Mouse (Mus musculus) MEL (cell line): Measurements from ENCODE around the gene Leng8. TPM values are rescaled to one million over a fixed set of nuclear protein-coding genes. Genes with fewer than 3 reads are reported as not detected.

Source experiments
- DNase-seq: peaks from one replicate; pipeline ENCODE4 v3.0.0; 2011; ENCODE audit warnings: low read depth, low spot score
- H3K27ac ChIP-seq: 2 replicates; pipeline ENCODE4 v1.5.1; 2012; ENCODE audit warnings: low read depth, mild to moderate bottlenecking, control low read depth, low read length, moderate library complexity; ENCODE audit not compliant: control insufficient read depth
- H3K27me3 ChIP-seq, 2 experiments: fragments of 150-350 bp in 1 of 2; sonication (generic) in 1 of 2; 2 replicates each; pipeline ENCODE4 v1.6.1; 2012; ENCODE audit warnings: low read length in 2 of 2, mild to moderate bottlenecking in 2 of 2, improper control_type of control experiment in 1 of 2, moderate library complexity in 1 of 2; ENCODE audit not compliant: insufficient read depth in 2 of 2, control insufficient read depth in 1 of 2
- H3K36me3 ChIP-seq, 2 experiments: 2 replicates each; pipeline ENCODE4 v1.6.1; 2012 to 2014; ENCODE audit warnings: low read length in 2 of 2, improper control_type of control experiment in 1 of 2, inconsistent platforms in 1 of 2, mild to moderate bottlenecking in 1 of 2; ENCODE audit not compliant: insufficient read depth in 2 of 2, control insufficient read depth in 1 of 2
- H3K4me1 ChIP-seq, 2 experiments: fragments of 150-350 bp in 1 of 2; sonication (generic) in 1 of 2; 2 replicates each; pipeline ENCODE4 v1.6.1; 2012; ENCODE audit warnings: low read length in 2 of 2, improper control_type of control experiment in 1 of 2, mild to moderate bottlenecking in 1 of 2; ENCODE audit not compliant: insufficient read depth in 2 of 2, control insufficient read depth in 1 of 2
- H3K4me3 ChIP-seq, 2 experiments: fragments of 150-350 bp in 1 of 2; sonication (generic) in 1 of 2; 2 replicates each; pipeline ENCODE4 v1.5.1; 2012; ENCODE audit warnings: low read depth in 2 of 2, low read length in 2 of 2, mild to moderate bottlenecking in 2 of 2, moderate library complexity in 2 of 2, control low read depth in 1 of 2, improper control_type of control experiment in 1 of 2; ENCODE audit not compliant: control insufficient read depth in 1 of 2, insufficient read depth in 1 of 2
- H3K79me2 ChIP-seq: 2 replicates; pipeline ENCODE4 v1.6.1; 2012; ENCODE audit warnings: mild to moderate bottlenecking, low read length, moderate library complexity; ENCODE audit not compliant: control insufficient read depth, poor library complexity, insufficient read depth
- H3K9ac ChIP-seq: 2 replicates; pipeline ENCODE4 v1.6.1; 2012; ENCODE audit warnings: low read depth, mild to moderate bottlenecking, control low read depth, low read length, moderate library complexity; ENCODE audit not compliant: control insufficient read depth, poor library complexity, severe bottlenecking
- H3K9me3 ChIP-seq: fragments of 150-350 bp; sonication (generic); replicated peaks from 2 replicates; pipeline ENCODE4 v1.6.1; 2012; ENCODE audit warnings: mild to moderate bottlenecking, low read length, improper control_type of control experiment, moderate library complexity; ENCODE audit not compliant: insufficient read depth
- CHD2 ChIP-seq: IDR thresholded peaks from 2 replicates; pipeline ENCODE4 v1.6.1; 2011; ENCODE audit warnings: low read length, improper control_type of control experiment
- EP300 ChIP-seq, 2 experiments: IDR thresholded peaks; 2 replicates each; pipeline ENCODE4 v1.6.1; 2011; ENCODE audit warnings: improper control_type of control experiment in 2 of 2, low read length in 2 of 2, low read depth in 1 of 2, mild to moderate bottlenecking in 1 of 2
- MAZ ChIP-seq: IDR thresholded peaks from 2 replicates; pipeline ENCODE4 v1.6.1; 2012; ENCODE audit warnings: low read depth, mild to moderate bottlenecking, inconsistent platforms, low read length, improper control_type of control experiment
- MEF2A ChIP-seq: IDR thresholded peaks from 2 replicates; pipeline ENCODE4 v1.6.1; 2014; ENCODE audit warnings: low read depth, mild to moderate bottlenecking, inconsistent platforms, low read length, improper control_type of control experiment; ENCODE audit not compliant: poor library complexity, insufficient replicate concordance, severe bottlenecking; ENCODE audit errors: extremely low read depth
- MYC ChIP-seq: IDR thresholded peaks from 2 replicates; pipeline ENCODE4 v1.6.1; 2011; ENCODE audit warnings: low read depth, mild to moderate bottlenecking, low read length, improper control_type of control experiment, moderate library complexity
- NRF1 ChIP-seq: IDR thresholded peaks from 2 replicates; pipeline ENCODE4 v1.6.1; 2014; ENCODE audit warnings: low read depth, mild to moderate bottlenecking, inconsistent platforms, low read length, improper control_type of control experiment, moderate library complexity; ENCODE audit not compliant: poor library complexity, insufficient read depth, severe bottlenecking
- POLR2AphosphoS2 ChIP-seq: IDR thresholded peaks from 2 replicates; pipeline ENCODE4 v1.6.1; 2011; ENCODE audit warnings: low read length, improper control_type of control experiment
- POLR2AphosphoS5 ChIP-seq: IDR thresholded peaks from 2 replicates; pipeline ENCODE4 v1.6.1; 2012; ENCODE audit warnings: low read depth, borderline replicate concordance, mild to moderate bottlenecking, inconsistent platforms, low read length, moderate library complexity, mixed read lengths
- TAL1 ChIP-seq: IDR thresholded peaks from 2 replicates; pipeline ENCODE4 v1.6.1; 2012; ENCODE audit warnings: mild to moderate bottlenecking, inconsistent platforms, low read length, moderate library complexity, mixed read lengths
- TBP ChIP-seq: IDR thresholded peaks from 2 replicates; pipeline ENCODE4 v1.8.0; 2011; ENCODE audit warnings: low read depth, low read length, improper control_type of control experiment
- polyA plus RNA-seq, 2 experiments: library from polyadenylated mRNA; stranded (reverse) in 1 of 2; unstranded in 1 of 2; fragments of >175 nt in 1 of 2; fragments of >200 nt in 1 of 2; gene quantifications; 2 replicates each; pipeline versions ENCODE4 v1.2.1 to v1.2.4; 2012; ENCODE audit warnings: low replicate concordance in 2 of 2, low read depth in 1 of 2; ENCODE audit not compliant: insufficient read length in 2 of 2, insufficient read depth in 1 of 2, missing spikeins in 1 of 2
- total RNA-seq: library from RNA; depleted of rRNA; stranded (reverse); fragments of 300-350 nt; gene quantifications from 2 replicates; pipeline ENCODE4 v1.2.3, GENCODE M21; 2012

Leng8 gene
- total and polyA plus RNA-seq, 3 experiments: 28.2 to 89.9 TPM; not detected in 1

- Histone ChIP-seq H3K27me3 (no peaks in the 10 kb centered on the region), H3K36me3 (peaks cover 0 to 7% of the 10 kb centered on the region in 2 experiments; a peak in 2 of 4 replicates), H3K27ac (no peak overlapping the region), H3K9me3 (no peaks in the 10 kb centered on the region), H3K9ac (no peak overlapping the region), H3K4me3 (no peak overlapping the region), H3K4me1 (peaks cover 0 to 14% of the 10 kb centered on the region in 2 experiments; a peak in 2 of 4 replicates), H3K79me2 (peaks cover 13% of the 10 kb centered on the region)
- TF ChIP-seq POLR2AphosphoS5: no peak
- no peak for TF ChIP-seq MAZ
- TF ChIP-seq MYC: no peak
- TF ChIP-seq NRF1: no peak
- TF ChIP-seq EP300 (IDR thresholded peaks at IDR 0.05; ENCODE audit: low read depth in 1 of 2, low read length in 2 of 2): no peak
- no peak for DNase-seq
Measured at GRCm38 (mm10) chr7:4132581-4132980, 4.3 kb upstream of the Leng8 start.

- no peaks in the 10 kb centered on the region for H3K27me3 ChIP-seq
- TF ChIP-seq CHD2: no peak
- no peak for TF ChIP-seq TAL1
- TF ChIP-seq NRF1: no peak
- H3K9me3 ChIP-seq: no peaks in the 10 kb centered on the region
- no peak overlapping the region for H3K9ac ChIP-seq
- H3K27ac ChIP-seq: no peak overlapping the region
- H3K4me1 ChIP-seq: peaks cover 0 to 17% of the 10 kb centered on the region in 2 experiments; a peak in 3 of 4 replicates
- DNase-seq: no peak
- no peak overlapping the region for H3K4me3 ChIP-seq
- H3K36me3 ChIP-seq: peaks cover 0 to 9% of the 10 kb centered on the region in 2 experiments; a peak in 2 of 4 replicates
- H3K79me2 ChIP-seq: peaks cover 18% of the 10 kb centered on the region
Measured at GRCm38 (mm10) chr7:4132998-4133397, 3.8 kb upstream of the Leng8 start.

GRCm38 (mm10) chr7:4134911-4135310 is 1.9 kb upstream of the Leng8 start:
- Histone ChIP-seq H3K27me3 (no peaks in the 10 kb centered on the region), H3K79me2 (peaks cover 32% of the 10 kb centered on the region), H3K36me3 (peaks cover 1 to 12% of the 10 kb centered on the region in 2 experiments; a peak in 3 of 4 replicates), H3K9me3 (no peaks in the 10 kb centered on the region), H3K4me1 (peaks cover 0 to 16% of the 10 kb centered on the region in 2 experiments; a peak in 3 of 4 replicates), H3K4me3 (no peak overlapping the region), H3K27ac (no peak overlapping the region), H3K9ac (no peak overlapping the region)
- TF ChIP-seq NRF1: no peak
- no peak for TF ChIP-seq POLR2AphosphoS2
- no peak for TF ChIP-seq MEF2A
- no peak for TF ChIP-seq TBP
- no peak for DNase-seq
